Mouse (Mus musculus) intestine, embryonic 16.5 days (tissue): Measurements from ENCODE around the gene Lrrc61. TPM values are rescaled to one million over a fixed set of nuclear protein-coding genes. Genes with fewer than 3 reads are reported as not detected.

Experiments
- ATAC-seq: fragments of 200-750 bp; cut with Nextera tagmentation; 2 replicates; pipeline ENCODE4 v1.8.0; 2017; ENCODE audit warnings: moderate TSS enrichment, moderate library complexity
- H3K27ac ChIP-seq: fragments of 300-500 bp; sonication (generic); 2 replicates; pipeline ENCODE4 v1.5.1; 2014; ENCODE audit warnings: mild to moderate bottlenecking, low read length
- H3K27me3 ChIP-seq: fragments of 300-500 bp; sonication (generic); replicated peaks from 2 replicates; pipeline ENCODE4 v1.6.1; 2014; ENCODE audit warnings: low read length, control low read depth, mixed read lengths; ENCODE audit not compliant: control insufficient read depth, insufficient read depth
- H3K36me3 ChIP-seq: fragments of 300-500 bp; sonication (generic); 2 replicates; pipeline ENCODE4 v1.6.1; 2014; ENCODE audit warnings: low read length, control low read depth; ENCODE audit not compliant: control insufficient read depth, insufficient read depth
- H3K4me1 ChIP-seq: fragments of 300-500 bp; sonication (generic); 2 replicates; pipeline ENCODE4 v1.6.1; 2014; ENCODE audit warnings: low read length, control low read depth, mixed read lengths; ENCODE audit not compliant: control insufficient read depth, insufficient read depth
- H3K4me2 ChIP-seq: fragments of 300-500 bp; sonication (generic); 2 replicates; pipeline ENCODE4 v1.6.1; 2014; ENCODE audit warnings: low read depth, low read length, control low read depth
- H3K4me3 ChIP-seq: fragments of 300-500 bp; sonication (generic); 2 replicates; pipeline ENCODE4 v1.5.1; 2014; ENCODE audit warnings: mild to moderate bottlenecking, low read length
- H3K9ac ChIP-seq: fragments of 300-500 bp; sonication (generic); 2 replicates; pipeline ENCODE4 v1.6.1; 2014; ENCODE audit warnings: low read depth, low read length
- H3K9me3 ChIP-seq: fragments of 300-500 bp; sonication (generic); 2 replicates; pipeline ENCODE4 v1.6.1; 2016; ENCODE audit warnings: low read length, control low read depth; ENCODE audit not compliant: control insufficient read depth
- WGBS: fragments of 180-500 bp; shearing (Covaris S2); extraction: QIAGEN DNeasy Blood & Tissue Kit; methylation state at CpG from one replicate; pipeline ENCODE4 v1.1.7; 2014; 5-methylcytosine and 5-hydroxymethylcytosine counted together
- polyA plus RNA-seq: library from polyadenylated mRNA; unstranded; fragments of >200 nt; fragmentation: Nextera tagmentation; extraction: Ambion mirVana; gene quantifications from 2 replicates; pipeline ENCODE4 v1.2.1, GENCODE M21; 2015

Lrrc61 gene
- polyA plus RNA-seq, 1 experiment from 2014 or later = 10.4 TPM

- ATAC-seq = no peak
- no peak overlapping the region for H3K27ac ChIP-seq
- no peak overlapping the region for H3K4me3 ChIP-seq
- no peak overlapping the region for H3K9ac ChIP-seq
- peaks cover 12% of the 10 kb centered on the region for H3K4me1 ChIP-seq
- 0 out of 2 replicates have a peak, but pooled peaks cover 3% of the 10 kb centered on the region for H3K36me3 ChIP-seq
- H3K4me2 ChIP-seq = no peak overlapping the region
- no peaks in the 10 kb centered on the region for H3K9me3 ChIP-seq
- no peaks in the 10 kb centered on the region for H3K27me3 ChIP-seq
- WGBS = 83% methylated on average over 2 of the region's 2 CpGs
Observed at GRCm38 (mm10) chr6:48533475-48533874, 21.1 kb upstream of the Lrrc61 start.

- H3K36me3 ChIP-seq = 0 out of 2 replicates have a peak, but pooled peaks cover 3% of the 10 kb centered on the region
- no peak overlapping the region for H3K27ac ChIP-seq
- peaks cover 12% of the 10 kb centered on the region for H3K4me1 ChIP-seq
- no peak overlapping the region for H3K4me2 ChIP-seq
- no peak for ATAC-seq
- H3K9ac ChIP-seq = no peak overlapping the region
- H3K27me3 ChIP-seq = no peaks in the 10 kb centered on the region
- no peak overlapping the region for H3K4me3 ChIP-seq
- WGBS = 84% methylated on average over 8 of the region's 8 CpGs
- H3K9me3 ChIP-seq = no peaks in the 10 kb centered on the region
Observed at GRCm38 (mm10) chr6:48534913-48535312, 19.7 kb upstream of the Lrrc61 start.

GRCm38 (mm10) chr6:48536091-48536490 is 18.5 kb upstream of the Lrrc61 start:
- H3K9me3 ChIP-seq = no peaks in the 10 kb centered on the region
- H3K27ac ChIP-seq = no peak overlapping the region
- H3K4me1 ChIP-seq = peaks cover 12% of the 10 kb centered on the region
- no peak overlapping the region for H3K4me3 ChIP-seq
- H3K4me2 ChIP-seq = no peak overlapping the region
- 74% methylated on average over 4 of the region's 4 CpGs for whole genome bisulfite sequencing
- H3K36me3 ChIP-seq = 0 out of 2 replicates have a peak, but pooled peaks cover 3% of the 10 kb centered on the region
- no peak for ATAC-seq
- H3K9ac ChIP-seq = no peak overlapping the region
- no peaks in the 10 kb centered on the region for H3K27me3 ChIP-seq

- peak; percentile 84 for ATAC-seq
- H3K27me3 ChIP-seq = no peaks in the 10 kb centered on the region
- H3K36me3 ChIP-seq = 0 out of 2 replicates have a peak, but pooled peaks cover 3% of the 10 kb centered on the region
- peak within 1 kb of the TSS; percentile 53 for H3K4me3 ChIP-seq
- 3% methylated on average over 38 of the region's 38 CpGs for WGBS
- H3K4me1 ChIP-seq = peaks cover 22% of the 10 kb centered on the region
- H3K9me3 ChIP-seq = no peaks in the 10 kb centered on the region
- peak within 1 kb of the TSS; percentile 57 for H3K4me2 ChIP-seq
- H3K9ac ChIP-seq = peak within 1 kb of the TSS; percentile 64
- H3K27ac ChIP-seq = no peak within 1 kb of the TSS
Observed at GRCm38 (mm10) chr6:48537105-48537954, 17.3 kb upstream of the Lrrc61 start, which contains the start of gene Atp6v0e2. Gene Atp6v0e2, plus strand, starts transcription at chr6:48537615.

GRCm38 (mm10) chr6:48538841-48539737 is 15.5 kb upstream of the Lrrc61 start:
- H3K27ac ChIP-seq = no peak overlapping the region
- whole genome bisulfite sequencing = 74% methylated on average over 4 of the region's 5 CpGs
- no peaks in the 10 kb centered on the region for H3K27me3 ChIP-seq
- peaks cover 22% of the 10 kb centered on the region for H3K4me1 ChIP-seq
- H3K36me3 ChIP-seq = no peaks in the 10 kb centered on the region
- no peak overlapping the region for H3K9ac ChIP-seq
- no peak overlapping the region for H3K4me3 ChIP-seq
- H3K4me2 ChIP-seq = no peak overlapping the region
- no peak for ATAC-seq
- no peaks in the 10 kb centered on the region for H3K9me3 ChIP-seq

- no peaks in the 10 kb centered on the region for H3K27me3 ChIP-seq
Observed at GRCm38 (mm10) chr6:48539860-48540259, 14.7 kb upstream of the Lrrc61 start.

GRCm38 (mm10) chr6:48540721-48541120 is 13.9 kb upstream of the Lrrc61 start:
- WGBS = 49% methylated on average over 3 of the region's 3 CpGs

More at GRCm38 (mm10) chr6:48539860-48540259, 14.7 kb upstream of the Lrrc61 start:
- Histone ChIP-seq H3K36me3 (no peaks in the 10 kb centered on the region), H3K4me1 (peaks cover 22% of the 10 kb centered on the region), H3K4me2 (no peak overlapping the region), H3K4me3 (no peak overlapping the region), H3K27ac (no peak overlapping the region), H3K9me3 (no peaks in the 10 kb centered on the region), H3K9ac (no peak overlapping the region)
- no peak for ATAC-seq
- 74% methylated on average over 5 of the region's 5 CpGs for WGBS

GRCm38 (mm10) chr6:48541560-48542450 is 12.8 kb upstream of the Lrrc61 start:
- ATAC-seq = 0 out of 2 replicates have a peak, but pooled peaks have one; percentile 17
- H3K9me3 ChIP-seq = no peaks in the 10 kb centered on the region
- no peak overlapping the region for H3K4me2 ChIP-seq
- H3K4me3 ChIP-seq = no peak overlapping the region
- H3K27ac ChIP-seq = no peak overlapping the region
- no peaks in the 10 kb centered on the region for H3K27me3 ChIP-seq
- H3K4me1 ChIP-seq = peaks cover 22% of the 10 kb centered on the region
- H3K9ac ChIP-seq = peak overlapping the region; percentile 39; the same call in 1 of the 2 replicates
- 26% methylated on average over 7 of the region's 7 CpGs for WGBS
- no peaks in the 10 kb centered on the region for H3K36me3 ChIP-seq

More at GRCm38 (mm10) chr6:48540721-48541120, 13.9 kb upstream of the Lrrc61 start:
- ATAC-seq = no peak
- Histone ChIP-seq H3K4me3 (no peak overlapping the region), H3K9ac (no peak overlapping the region), H3K9me3 (no peaks in the 10 kb centered on the region), H3K27ac (no peak overlapping the region), H3K4me2 (no peak overlapping the region), H3K36me3 (no peaks in the 10 kb centered on the region), H3K4me1 (peaks cover 22% of the 10 kb centered on the region), H3K27me3 (no peaks in the 10 kb centered on the region)
